Mouse (Mus musculus) cerebellum, adult 11 months (tissue): ENCODE results near the gene Rasip1.
"Not testable (repeated sequence)": the region's sequence is repeated elsewhere in the genome, so short reads cannot be mapped to it uniquely, and the experiment has no call there.

Source experiments
- DNase-seq: peaks from one replicate; pipeline ENCODE4 v3.0.0; 2022

Gene Rasip1

DNA sequence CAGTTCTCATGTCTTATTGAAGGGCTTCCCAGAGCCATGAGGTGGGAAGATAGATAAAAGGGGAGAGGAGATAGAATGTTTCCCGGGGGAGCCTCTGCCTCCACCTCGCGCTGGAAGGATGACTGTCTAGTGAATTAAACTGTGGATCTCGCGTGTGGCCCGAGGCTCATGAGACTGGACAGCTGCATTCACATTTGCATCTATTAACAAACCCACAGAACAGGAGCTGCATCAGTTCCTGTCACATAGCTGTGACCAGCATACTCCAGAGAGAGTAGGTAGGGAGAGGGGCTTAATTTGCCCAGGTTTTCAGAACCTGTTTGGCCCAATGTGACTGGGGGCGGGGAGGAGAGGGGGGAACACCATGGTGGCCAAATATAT is 18.3 kb downstream of the Rasip1 start:
- no peak for DNase-seq

DNA sequence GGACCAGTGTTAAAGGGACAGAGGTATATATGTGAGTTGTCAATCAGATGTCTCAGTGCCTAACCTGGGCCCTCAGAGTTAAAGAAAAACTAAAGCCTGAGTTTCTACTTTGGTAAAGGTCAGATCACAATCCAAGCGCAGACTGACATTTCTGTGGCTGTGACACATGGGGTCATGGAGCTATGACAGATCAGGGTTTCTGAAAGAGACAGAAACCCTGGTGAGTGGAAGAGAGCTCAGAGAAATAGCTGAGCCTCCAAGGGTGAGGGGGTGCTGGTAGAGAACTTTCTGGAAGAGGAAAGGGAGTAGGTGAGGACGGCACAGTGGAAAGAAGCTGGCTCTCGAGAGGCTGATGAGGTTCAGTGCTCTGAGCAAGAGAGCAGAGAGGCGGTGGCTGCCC is 19.4 kb downstream of the Rasip1 start:
- DNase-seq = no peak

DNA sequence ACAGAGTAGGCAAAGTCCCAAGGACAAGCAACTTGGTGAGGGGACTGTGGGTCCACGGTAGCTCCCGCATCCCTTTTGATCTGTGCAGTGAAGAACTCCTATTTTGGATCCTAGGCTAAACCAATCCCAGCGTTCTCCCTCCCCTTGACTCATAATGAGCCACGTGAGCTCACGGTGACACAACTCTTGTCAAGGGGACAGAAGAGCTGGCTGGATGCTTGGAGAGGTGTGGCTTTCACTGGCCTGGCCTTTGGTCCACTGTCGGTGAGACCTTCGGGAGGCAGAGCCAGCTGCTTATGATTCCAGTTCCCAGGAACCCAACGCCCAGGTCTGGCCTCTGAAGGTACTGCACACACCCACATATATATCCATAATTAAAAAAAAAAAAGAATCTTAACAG is 22.1 kb downstream of the Rasip1 start:
- DNase-seq = no peak

DNA sequence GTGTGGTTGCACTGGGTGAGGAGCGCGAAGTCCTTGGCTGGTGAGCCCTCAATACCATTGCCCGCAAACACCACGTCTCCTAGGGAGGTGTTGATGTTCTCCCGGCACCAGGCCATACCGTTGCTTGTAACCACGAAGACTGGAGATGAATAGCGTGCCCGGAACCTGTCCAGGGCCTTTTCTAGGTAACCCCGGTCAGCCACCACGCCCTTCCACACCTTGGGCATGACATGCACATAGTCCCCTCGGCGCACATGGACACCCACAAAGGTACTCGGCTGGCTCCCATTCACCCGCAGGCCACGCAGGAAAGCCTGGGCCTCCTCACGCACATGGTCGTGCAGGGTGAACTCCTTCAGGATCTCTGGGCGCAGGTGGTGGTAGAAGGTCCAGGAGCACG is 23.2 kb downstream of the Rasip1 start:
- not testable (repeated sequence) for DNase-seq

DNA sequence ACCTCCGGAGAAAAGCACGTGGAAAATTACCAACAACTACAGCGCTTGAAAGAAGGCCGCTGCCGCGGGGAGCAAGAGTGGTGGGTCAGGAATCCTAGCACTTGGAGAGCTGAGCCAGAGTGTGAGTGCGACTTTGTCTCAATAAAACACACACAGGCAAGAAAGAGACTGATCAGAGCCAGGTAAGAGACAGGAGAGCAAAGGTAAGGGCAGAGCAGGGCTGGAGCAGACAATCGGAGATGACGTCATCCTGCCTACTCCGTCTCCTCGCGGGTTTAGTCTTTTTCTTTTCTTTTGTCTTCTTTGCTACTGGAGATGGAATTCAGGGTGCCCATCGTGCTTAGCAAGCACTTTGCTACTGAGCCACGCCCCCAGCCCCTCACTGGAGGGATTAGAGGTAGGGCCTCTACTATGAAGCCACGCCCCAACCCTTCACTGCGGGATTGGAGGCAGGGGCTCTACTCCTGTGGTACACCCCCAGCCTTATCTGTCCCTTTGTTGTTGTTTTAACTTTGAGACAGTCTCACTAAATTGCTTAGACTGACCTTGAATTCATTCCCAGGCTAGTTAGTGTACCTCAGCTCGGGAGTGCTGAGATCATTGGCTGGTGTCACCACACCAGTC is 27.2 kb downstream of the Rasip1 start:
- no peak for DNase-seq

DNA sequence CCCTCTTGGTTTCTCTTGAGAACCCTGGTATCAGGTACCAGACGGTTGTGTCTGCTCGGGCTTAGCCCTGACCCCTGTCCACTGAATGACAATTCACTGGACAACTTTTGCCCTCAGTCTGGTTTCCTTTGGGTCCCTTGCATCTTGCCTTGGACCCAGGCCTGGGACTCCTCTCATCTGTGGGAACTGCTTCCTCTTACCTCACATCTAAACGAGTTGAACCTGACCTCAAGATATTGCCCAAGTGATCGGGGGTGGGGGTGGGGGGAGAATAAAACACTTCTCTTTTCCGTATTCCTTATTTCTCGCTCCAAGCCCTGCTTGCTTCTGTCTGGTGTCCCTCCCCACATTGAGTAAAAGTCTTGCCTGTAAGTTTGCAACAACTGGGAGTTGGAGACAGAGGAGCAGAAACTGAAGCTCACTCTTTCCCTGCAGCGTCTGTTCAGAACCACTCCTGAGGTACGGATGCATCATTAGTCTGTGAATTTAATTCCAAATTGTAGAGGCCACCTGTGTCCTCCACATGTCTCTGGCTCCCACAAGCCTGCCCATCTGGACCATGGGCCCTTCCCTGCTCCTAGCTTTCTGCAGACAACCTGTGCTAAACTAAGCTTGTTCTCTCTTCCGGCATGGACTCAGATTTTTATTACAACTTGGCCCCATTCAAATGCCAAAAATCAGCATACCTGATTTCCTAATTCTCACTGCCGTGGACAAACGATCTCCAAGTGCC is 33.6 kb downstream of the Rasip1 start:
- DNase-seq = no peak

DNA sequence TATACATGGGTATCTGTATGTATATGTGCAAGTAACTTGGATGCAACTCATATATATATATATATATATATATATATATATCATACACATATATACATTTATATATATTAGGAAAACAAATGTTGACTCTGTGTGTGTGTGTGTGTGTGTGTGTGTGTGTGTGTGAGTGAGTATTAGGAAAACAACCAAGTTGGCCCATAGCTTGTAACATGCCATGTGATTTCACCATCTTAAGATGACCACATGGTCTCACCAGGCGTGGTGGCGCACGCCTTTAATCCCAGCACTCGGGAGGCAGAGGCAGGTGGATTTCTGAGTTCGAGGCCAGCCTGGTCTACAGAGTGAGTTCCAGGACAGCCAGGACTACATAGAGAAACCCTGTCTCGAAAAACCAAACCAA is 34.4 kb downstream of the Rasip1 start:
- not testable (repeated sequence) for DNase-seq

DNA sequence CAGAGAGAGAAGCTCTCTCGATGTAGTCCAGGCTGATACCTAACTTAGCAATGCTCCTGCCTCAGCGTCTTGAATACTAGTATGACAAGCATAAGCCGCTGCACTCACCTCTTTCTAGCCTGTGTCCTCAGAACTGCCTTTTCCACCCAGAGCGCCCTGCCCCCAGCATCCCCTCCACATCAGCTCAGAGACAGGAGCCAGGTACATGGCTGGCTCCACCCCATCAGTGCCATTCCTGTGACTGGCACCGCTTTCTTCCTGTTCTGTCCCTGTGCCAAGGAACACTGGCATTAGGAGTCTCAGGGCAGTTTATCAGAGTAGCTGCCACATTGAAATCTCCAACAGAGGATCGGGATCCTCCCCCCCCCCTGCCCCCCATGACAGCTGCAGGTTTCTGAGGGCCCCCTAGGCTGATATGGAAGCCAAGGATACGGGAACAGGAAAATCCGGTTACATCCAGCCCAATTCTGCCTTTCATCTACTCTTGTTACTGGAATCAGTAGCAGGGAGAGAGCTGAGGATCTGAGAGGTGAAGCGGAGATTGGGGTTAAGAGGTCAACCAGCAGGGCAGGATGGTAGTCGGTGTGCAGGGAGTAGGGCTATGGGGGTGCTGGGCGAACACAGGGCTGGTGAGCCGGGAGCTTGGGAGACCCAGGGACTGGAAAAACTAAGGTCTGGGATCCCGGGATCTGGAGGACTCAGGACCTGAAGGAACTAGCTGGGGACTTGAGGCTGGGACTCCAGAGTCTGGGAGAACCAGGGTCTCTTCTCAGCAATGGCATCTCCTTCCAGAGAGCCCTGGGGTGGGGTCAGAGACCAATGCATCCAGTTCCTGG is 38.2 kb downstream of the Rasip1 start:
- no peak for DNase-seq

DNA sequence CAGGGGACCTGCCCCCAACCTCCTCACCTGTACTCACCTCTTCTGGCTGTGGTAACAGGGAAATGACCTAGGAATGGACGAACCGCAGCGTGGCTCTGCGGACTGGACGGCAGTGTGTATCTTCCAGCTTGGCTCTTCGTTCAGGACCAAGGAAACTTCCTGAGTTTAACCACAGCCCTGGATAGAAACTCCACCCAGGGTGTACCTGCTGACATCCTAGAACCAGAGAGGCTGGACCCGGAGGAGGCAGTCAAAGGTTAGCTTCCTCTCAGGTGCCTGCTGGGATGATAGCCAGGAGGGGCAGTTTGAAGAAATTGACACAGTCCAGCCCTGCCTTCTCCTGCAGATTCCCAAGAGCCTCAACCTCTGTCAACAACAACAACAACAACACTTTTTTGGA is 38.9 kb downstream of the Rasip1 start, which contains the start of gene Fut2:
Gene Fut2 (minus strand): TSS at position 234 of the 400 bp plus-strand sequence.
- no peak for DNase-seq

DNA sequence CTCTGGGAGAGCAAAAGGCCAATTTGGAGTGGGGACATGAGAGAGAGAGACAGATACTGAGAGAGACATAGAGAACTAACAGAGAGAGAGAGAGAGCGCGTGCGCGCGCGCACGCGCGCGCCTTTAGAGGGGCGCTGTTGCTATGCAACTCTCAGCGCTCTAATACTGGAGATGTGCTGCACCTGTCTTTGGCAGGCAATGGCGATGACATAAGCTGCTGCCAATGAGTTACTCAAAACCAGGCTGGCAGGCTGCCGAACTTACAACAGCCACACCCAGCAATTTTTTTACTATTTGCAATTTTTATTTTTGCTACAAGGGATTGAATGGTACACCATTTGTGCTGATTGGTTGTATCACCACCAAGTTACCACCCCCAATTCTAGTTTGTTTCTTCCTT is 40.5 kb downstream of the Rasip1 start:
- no peak for DNase-seq

DNA sequence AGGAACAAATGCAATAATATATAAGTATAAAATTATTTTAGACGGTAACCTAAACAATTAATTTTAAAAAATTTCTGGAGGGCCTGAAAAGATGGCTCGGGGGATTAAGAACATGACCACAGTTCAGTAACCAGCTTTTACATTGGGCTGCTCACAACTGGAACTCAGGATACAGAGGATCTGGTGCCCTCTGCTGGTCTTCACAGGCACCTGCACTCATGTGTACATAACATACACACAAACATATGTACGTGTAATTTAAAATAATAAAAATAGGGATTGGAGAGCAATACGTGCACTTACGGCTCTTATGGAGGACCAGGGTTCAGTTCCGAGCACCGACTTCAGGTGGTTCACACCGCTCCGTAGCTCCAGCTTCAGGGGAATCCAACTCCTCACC is 41.6 kb downstream of the Rasip1 start:
- no peak for DNase-seq

DNA sequence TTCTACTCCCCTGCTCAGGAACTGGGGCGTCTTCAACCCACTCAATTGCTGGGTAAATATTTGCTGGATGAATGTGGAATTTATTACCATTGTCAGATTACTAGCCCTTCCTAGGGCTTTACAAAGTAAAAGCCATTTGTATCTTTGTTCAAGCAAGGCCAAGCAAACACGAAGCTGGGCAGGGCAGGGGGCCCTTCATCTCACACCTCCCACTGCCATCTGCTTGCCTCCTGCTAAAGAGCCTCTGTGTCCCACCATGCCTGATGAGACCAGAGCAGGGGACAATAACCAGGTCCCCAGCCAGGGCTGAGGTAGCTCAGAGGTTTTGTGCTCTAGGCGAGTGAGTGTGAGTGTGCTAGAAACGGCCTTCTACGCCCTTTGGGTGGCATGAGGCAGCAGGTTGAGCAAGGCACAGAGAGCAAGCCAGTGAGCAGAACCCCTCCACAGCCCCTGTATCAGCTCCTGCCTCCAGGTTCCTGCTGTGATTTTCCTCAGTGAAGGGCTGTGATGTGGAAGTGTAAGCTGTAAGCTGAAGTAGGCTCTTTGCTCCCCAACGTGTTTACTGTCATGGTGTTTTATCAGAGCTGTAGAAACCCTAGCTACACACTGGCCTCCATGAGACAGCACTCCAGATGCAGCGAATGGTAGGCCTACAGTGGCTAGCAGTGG is 50.5 kb downstream of the Rasip1 start:
- DNase-seq = no peak

DNA sequence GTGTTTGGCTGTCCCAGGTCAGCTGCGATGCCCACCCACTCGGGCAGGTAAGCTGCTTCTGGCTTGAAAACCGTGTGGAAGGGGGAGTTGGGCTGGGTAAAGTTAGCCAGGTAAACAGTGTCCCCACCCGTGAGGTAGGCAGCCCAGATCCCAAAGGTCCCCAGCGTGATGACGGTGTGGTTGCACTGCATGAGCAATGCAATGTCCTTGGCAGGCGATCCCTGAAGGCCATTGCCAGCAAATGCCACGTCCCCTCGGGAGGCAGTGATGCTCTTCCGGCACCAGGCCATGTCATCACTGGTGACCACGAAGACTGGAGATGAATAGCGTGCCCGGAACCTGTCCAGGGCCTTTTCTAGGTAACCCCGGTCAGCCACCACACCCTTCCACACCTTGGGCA is 51.2 kb downstream of the Rasip1 start:
- no peak for DNase-seq

DNA sequence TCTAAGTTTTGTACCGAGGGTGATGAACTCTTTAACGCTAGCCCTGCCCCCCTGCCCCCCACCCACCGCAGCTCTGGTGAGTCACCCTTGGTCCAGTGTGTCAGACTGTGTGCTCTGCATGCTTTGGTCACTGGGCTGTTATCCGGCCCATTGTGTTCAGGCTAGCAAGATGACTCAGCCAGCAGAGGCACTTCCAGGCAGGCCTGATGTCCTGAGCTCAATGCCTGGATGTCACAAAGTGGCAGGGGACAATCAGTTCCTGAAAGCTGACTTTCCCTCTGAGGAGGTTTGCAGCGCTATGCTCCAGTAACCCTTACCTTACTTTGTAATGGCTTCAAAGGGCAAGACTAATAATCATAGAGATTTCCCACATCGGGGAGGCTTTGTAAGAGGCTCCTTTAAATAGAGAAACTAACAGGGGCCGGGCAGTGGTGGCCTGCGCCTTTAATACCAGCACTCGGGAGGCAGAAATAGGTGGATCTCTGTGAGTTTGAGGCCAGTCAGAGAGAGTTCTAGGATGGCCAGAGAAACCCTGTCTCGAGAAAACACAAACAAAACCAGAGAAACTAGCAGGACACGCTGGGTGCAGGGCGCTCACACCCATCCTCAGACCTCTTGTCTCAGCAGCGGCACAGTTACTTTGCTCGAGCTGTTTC is 52.8 kb downstream of the Rasip1 start:
- DNase-seq = no peak

DNA sequence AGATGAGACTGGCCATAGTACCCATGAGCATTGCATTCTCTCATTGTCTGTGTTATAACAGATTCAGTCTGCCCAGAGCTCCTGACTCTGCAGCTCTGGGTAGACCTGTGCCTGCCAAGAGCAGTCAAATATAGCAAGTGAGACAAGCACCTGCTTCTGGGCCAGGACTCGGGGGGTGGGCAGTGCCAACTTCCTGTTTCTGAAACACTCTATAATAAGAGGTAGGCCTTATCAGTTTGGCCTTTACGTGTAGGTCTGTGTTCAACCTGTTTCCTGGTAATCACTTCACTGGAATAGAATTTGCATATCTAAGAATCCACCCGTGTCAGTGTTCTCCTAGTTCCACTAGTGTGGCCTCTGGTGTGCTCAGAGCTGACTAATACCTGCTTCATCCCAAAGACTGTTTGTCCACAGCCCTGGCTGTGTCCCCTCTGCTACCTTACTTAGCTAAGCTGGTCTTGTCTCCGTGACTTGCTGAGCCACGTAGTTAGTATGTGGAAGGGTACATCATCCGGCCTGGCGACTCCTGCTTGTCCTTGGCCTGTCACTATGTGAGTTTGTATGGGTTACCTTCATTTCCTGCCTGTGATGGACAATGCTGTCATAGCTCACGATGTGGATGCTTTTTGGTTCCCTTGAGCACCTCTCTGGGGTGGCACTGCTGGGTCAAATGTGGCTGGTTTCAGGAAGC is 53.9 kb downstream of the Rasip1 start:
- no peak for DNase-seq

DNA sequence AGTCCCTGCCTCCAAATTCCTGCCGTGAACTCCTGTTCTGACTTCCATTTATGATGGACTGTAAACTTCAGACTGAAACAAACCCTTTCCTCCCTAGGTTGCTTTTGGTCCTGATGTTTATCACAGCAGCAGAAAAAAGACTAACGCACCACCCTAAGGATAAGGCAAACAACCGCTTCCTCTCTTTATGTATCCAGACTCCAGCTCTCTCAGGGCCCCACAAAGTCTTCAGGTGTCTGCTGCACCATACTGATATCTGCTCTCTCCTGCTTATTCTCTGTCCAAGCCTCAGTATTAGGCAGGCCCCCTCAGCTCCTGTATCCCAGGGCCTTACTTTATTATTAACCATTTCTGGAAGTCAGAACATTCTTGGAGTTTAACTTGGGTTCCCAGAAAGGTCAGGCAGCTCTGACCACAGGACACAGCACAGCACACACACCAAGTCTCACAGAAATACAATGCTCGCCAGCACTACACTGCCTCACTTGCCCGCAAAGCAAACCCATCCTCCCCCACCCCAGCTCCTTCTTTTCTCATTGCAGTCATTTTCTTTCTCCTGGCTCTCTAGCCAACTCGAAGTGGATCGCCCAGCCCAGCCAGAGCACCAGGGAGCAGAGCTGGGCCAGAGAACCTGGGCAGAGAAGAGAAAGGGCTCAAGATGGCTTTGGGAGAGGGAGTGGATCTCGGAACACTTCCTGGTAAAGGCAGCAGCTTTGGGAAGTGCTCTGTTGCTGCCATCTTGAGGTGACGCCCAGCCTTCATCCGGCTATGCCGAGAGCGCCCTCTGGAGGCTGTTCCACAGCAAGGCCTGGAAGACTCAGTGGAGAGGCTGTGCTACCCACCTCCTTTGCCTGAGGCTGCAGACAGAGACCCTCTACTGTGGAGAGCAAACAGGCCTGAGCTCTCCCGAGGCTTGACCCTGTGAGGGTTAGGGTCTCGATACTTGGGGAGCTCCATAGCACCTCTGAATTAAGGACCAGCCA is 55.1 kb downstream of the Rasip1 start:
- DNase-seq = peak; percentile 85

DNA sequence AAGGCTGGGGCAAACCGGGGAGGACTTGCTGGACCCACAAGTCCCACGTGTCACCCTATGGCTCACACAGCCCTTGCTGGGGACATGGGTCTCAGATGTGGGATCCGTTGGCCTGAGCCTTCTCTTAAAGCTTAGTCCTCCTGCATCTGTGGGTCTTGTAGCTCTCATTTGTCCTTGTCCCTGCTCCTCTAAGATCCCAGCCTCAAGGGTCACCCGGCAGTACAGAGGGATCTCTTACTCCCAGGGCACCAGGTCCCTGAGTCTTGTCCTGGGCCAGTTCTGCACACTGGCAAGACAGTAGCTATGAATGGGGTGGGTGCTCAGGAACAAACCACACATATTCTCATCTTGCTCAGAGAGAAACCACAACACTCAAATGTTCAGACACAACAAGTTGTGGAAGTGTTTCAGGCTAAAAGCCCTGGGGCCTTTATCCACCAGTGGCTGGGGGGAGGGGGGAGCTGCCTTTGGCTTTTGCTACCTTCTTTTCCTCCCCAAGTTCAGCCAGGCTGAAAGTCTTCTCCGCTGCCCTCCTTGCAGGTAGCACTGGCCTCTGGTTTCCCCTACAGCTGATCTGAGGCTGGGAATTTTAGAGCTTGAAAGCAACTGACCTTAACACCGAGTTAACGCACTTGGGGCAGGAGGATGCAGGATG is 56.2 kb downstream of the Rasip1 start, which contains the start of gene Ntn5:
Gene Ntn5 (plus strand): TSS at position 627 of the 655 bp plus-strand sequence.
- DNase-seq = no peak

DNA sequence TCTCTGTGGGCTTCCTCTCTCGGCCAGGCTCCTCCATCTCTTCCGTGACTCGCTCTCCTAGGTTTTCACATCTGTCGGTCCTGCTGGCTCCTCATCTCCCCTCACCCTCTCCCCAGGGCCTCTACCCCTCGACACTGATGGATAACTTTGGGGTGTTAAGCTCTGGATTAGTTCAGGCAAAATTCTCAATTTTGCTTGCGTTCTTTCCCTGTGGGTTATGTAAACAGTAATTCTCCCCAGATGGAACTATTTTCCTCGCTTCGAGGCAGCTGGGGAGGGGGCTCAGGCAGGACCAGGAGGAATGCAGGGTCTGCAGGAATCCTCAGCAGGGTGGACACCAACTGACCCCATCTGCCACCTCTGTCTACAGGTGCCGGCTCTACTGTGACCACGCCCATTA is 58.5 kb downstream of the Rasip1 start:
- no peak for DNase-seq

DNA sequence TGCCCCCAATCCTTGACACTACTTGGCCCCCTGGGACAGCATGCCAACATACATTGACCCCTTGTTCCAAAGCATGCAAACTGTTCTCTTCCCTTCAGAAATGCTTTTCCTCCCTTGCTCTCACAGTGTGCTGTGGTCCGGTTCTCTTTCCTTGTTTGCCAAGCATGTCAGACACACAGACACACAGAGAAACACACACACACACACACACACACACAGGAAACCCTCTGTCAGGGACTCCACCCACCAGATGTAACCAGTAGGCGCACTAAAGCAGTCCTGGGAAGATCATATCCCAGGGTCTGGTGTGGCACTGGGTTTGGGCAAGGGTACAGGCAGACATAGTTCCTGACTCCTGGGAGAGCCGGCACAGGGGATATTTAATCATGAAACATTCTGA is 59.6 kb downstream of the Rasip1 start:
- no peak for DNase-seq
